ENCODE assay signal across 8 mouse cellular contexts in the genomic region with DNA sequence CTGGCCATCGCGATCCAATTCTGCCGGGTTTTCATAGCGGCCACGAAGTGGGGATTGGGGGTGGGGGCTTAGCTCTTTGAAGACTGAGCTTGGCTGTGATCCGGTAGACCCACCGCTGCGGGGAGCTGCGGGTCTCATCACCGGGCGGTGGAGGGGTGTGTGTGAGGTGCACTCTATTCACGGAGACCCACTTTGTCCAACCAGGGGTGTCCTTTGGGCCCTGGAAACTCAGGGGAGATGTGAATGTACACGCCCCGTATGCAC. TPM values are rescaled to one million over a fixed set of nuclear protein-coding genes. Genes with fewer than 3 reads are reported as not detected.
DNase-seq lines count a peak whose midpoint lies in the region; ATAC-seq and TF ChIP-seq lines count a peak whose summit lies in the region.

No protein-coding gene starts in this region.

- ATAC-seq in limb, embryonic 15.5 days (ENCODE audit: insufficient number of reproducible peaks, low FRiP score, low TSS enrichment, low read depth) = peak; percentile 30; the same call in 1 of the 2 replicates
- no peak for ATAC-seq in erythroid progenitor cell, adult 5-6 weeks (replicated peaks; ENCODE audit: low FRiP score, poor library complexity, severe bottlenecking)

- no peaks in the 10 kb centered on the region for H3K36me3 ChIP-seq in thymus, adult 2 months (ENCODE audit: control insufficient read depth, insufficient read depth, low read length)
- no peaks in the 10 kb centered on the region for H3K36me3 ChIP-seq in limb, embryonic 15.5 days

- H3K4me1 ChIP-seq in cerebellum, adult 2 months (ENCODE audit: control insufficient read depth, insufficient read depth, low read length) = peaks cover 6% of the 10 kb centered on the region
- H3K4me1 ChIP-seq in thymus, adult 2 months (replicated peaks; ENCODE audit: control insufficient read depth, insufficient read depth, low read length) = peaks cover 11% of the 10 kb centered on the region
- peaks cover 8% of the 10 kb centered on the region for H3K4me1 ChIP-seq in limb, embryonic 15.5 days

- TF ChIP-seq CTCF in cerebellum, adult 2 months (IDR thresholded peaks at IDR 0.05; ENCODE audit: borderline replicate concordance, insufficient read depth, low read depth, low read length) = no peak
- no peak for TF ChIP-seq CTCF in thymus, adult 2 months (IDR thresholded peaks at IDR 0.05; ENCODE audit: borderline replicate concordance, control insufficient read depth, extremely low read depth, insufficient read depth, low read length, poor library complexity)

- H3K4me2 ChIP-seq in limb, embryonic 15.5 days = peak overlapping the region; percentile 93

- no peaks in the 10 kb centered on the region for H3K9me3 ChIP-seq in limb, embryonic 15.5 days

- DNase-seq in cerebellum, adult 2 months = no peak
- no peak for DNase-seq in cerebellum, postnatal 4 days (ENCODE audit: low spot score in 2 of 2)
- no peak for DNase-seq in thymus, adult 2 months
- no peak for DNase-seq in thymus, postnatal 14 days
- no peak for DNase-seq in layer of hippocampus, postnatal 10 days (ENCODE audit: low spot score in 2 of 2)
- DNase-seq in left cerebral cortex, adult 8-10 months (ENCODE audit: low spot score in 2 of 2) = no peak

- H3K9ac ChIP-seq in limb, embryonic 15.5 days = peak overlapping the region; percentile 60

- H3K27me3 ChIP-seq in cerebellum, adult 2 months (ENCODE audit: control insufficient read depth, insufficient read depth, low read length) = no peaks in the 10 kb centered on the region
- H3K27me3 ChIP-seq in thymus, adult 2 months (ENCODE audit: control insufficient read depth, insufficient read depth, low read length) = no peaks in the 10 kb centered on the region
- peaks cover 20% of the 10 kb centered on the region for H3K27me3 ChIP-seq in limb, embryonic 15.5 days

- under 1% methylated on average over 14 of the region's 14 CpGs for WGBS in cerebellum, adult 2 months
- under 1% methylated on average over 14 of the region's 14 CpGs for WGBS in thymus, adult 2 months
- under 1% methylated on average over 14 of the region's 14 CpGs for WGBS in limb, embryonic 15.5 days

- TF ChIP-seq POLR2A in cerebellum, adult 2 months (IDR thresholded peaks at IDR 0.05; ENCODE audit: borderline replicate concordance, insufficient read depth, low read length) = no peak
- no peak for TF ChIP-seq POLR2A in thymus, adult 2 months (IDR thresholded peaks at IDR 0.05; ENCODE audit: control insufficient read depth, extremely low read depth, insufficient read depth, low read length, poor library complexity)

- peak overlapping the region; percentile 91 for H3K4me3 ChIP-seq in cerebellum, adult 2 months (replicated peaks; ENCODE audit: insufficient read depth, low read depth, low read length)
- peak overlapping the region; percentile 78 for H3K4me3 ChIP-seq in thymus, adult 2 months (ENCODE audit: control insufficient read depth, insufficient read depth, low read length)
- H3K4me3 ChIP-seq in limb, embryonic 15.5 days = peak overlapping the region; percentile 95

- H3K27ac ChIP-seq in cerebellum, adult 2 months (ENCODE audit: insufficient read depth, low read length) = peak overlapping the region; percentile 75
- peak overlapping the region; percentile 65 for H3K27ac ChIP-seq in thymus, adult 2 months (ENCODE audit: control insufficient read depth, insufficient read depth, low read length)
- H3K27ac ChIP-seq in limb, embryonic 15.5 days = peak overlapping the region; percentile 93

RNA-seq across cellular contexts. Expression of gene Pten, which starts 0.7 kb away (rescaled TPM):
- polyA plus RNA-seq in cerebellum, adult 2 months (2012; rRNA removed) = 36.6 and 38.1 TPM in 2 replicates
- polyA plus RNA-seq in thymus, adult 2 months (2012; rRNA removed) = 37.0 and 55.1 TPM in 2 replicates
- 7.1 and 9.5 TPM in 2 replicates for polyA plus RNA-seq in limb, embryonic 15.5 days (2015; fragmentation: Nextera tagmentation; extraction: Ambion mirVana)
- total RNA-seq in erythroid progenitor cell, adult 5-6 weeks (2015; ENCODE audit: low replicate concordance) = 26.7 and 34.0 TPM in 2 replicates
- total RNA-seq in erythroid progenitor cell, adult 5-6 weeks (2017; ENCODE audit: low replicate concordance) = 19.2 and 25.2 TPM in 2 replicates
- total RNA-seq in layer of hippocampus, postnatal 10 days (2021) = 100 to 1,000 TPM; 129 to 130 TPM
- 100 to 1,000 TPM; 130 to 149 (median 139) TPM for total RNA-seq in left cerebral cortex, adult 8-10 months (2022)

RNA-seq across cellular contexts. Expression of gene Atad1, which starts 17.0 kb away (rescaled TPM):
- polyA plus RNA-seq in cerebellum, adult 2 months (2012; rRNA removed) = 77.2 and 85.3 TPM in 2 replicates
- polyA plus RNA-seq in thymus, adult 2 months (2012; rRNA removed) = 13.6 and 17.7 TPM in 2 replicates
- polyA plus RNA-seq in limb, embryonic 15.5 days (2015; fragmentation: Nextera tagmentation; extraction: Ambion mirVana) = 54.5 and 55.2 TPM in 2 replicates
- total RNA-seq in erythroid progenitor cell, adult 5-6 weeks (2015; ENCODE audit: low replicate concordance) = 22.6 and 28.5 TPM in 2 replicates
- total RNA-seq in erythroid progenitor cell, adult 5-6 weeks (2017; ENCODE audit: low replicate concordance) = 9.9 and 22.1 TPM in 2 replicates
- total RNA-seq in layer of hippocampus, postnatal 10 days (2021) = 100 to 1,000 TPM; 105 to 121 TPM
- total RNA-seq in left cerebral cortex, adult 8-10 months (2022) = 100 to 1,000 TPM in 2 of 4 experiments, 10 to 100 TPM in 2; 90.3 to 120 (median 103) TPM
